Mouse (Mus musculus) lung, adult 2 months (tissue): ENCODE data around the gene Ptprd. TPM values are rescaled to one million over a fixed set of nuclear protein-coding genes. Genes with fewer than 3 reads are reported as not detected.

Experiments used
- DNase-seq: peaks from one replicate; pipeline ENCODE4 v3.0.0; 2022
- H3K4me1 ChIP-seq: fragments of 200-500 bp; 2 replicates; pipeline ENCODE4 v1.6.1; 2011; ENCODE audit warnings: low read length; ENCODE audit not compliant: control insufficient read depth, insufficient read depth
- H3K4me3 ChIP-seq: fragments of 200-500 bp; replicated peaks from 2 replicates; pipeline ENCODE3; 2011; ENCODE audit warnings: low read depth, mild to moderate bottlenecking, control low read depth, low read length; ENCODE audit errors: extremely low read depth
- CTCF ChIP-seq: fragments of 200-500 bp; IDR thresholded peaks from 2 replicates; pipeline ENCODE4 v1.5.1; 2011; ENCODE audit warnings: mild to moderate bottlenecking, low read length, control low read depth; ENCODE audit not compliant: insufficient read depth
- POLR2A ChIP-seq: fragments of 200-500 bp; IDR thresholded peaks from 2 replicates; pipeline ENCODE4 v1.6.1; 2011; ENCODE audit warnings: low read depth, mild to moderate bottlenecking, control low read depth, low read length, borderline replicate concordance; ENCODE audit errors: extremely low read depth
- WGBS: fragments of 180-500 bp; shearing (Covaris S2); methylation state at CpG from one replicate; pipeline ENCODE4 v1.1.7; 2018; 5-methylcytosine and 5-hydroxymethylcytosine counted together
- polyA plus RNA-seq: library from polyadenylated mRNA; depleted of rRNA; stranded (reverse); fragments of >200 nt; gene quantifications from 2 replicates; pipeline ENCODE4 v1.2.3, GENCODE M21; 2012

Ptprd gene
- polyA plus RNA-seq, 1 experiment, result 13.4 TPM

DNA sequence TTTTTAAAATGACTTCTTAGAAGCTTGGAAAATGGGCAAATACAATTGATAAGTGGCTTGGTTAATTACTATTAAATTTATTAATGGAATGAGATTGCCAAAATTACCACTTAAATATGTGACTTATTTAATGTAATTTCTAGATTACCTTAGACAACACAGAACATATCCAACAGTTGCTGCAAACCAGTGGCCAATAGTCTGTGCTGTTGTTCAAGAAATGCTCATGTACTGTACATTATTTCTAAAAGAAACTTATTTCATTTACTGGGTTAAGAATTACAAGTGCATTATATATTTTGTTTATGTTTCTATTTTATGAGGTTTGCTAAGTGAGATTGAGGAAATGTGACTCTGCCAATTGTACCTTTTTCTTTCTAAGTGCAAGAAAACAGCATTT, 567.3 kb downstream of the Ptprd start:
- no peak for DNase-seq

DNA sequence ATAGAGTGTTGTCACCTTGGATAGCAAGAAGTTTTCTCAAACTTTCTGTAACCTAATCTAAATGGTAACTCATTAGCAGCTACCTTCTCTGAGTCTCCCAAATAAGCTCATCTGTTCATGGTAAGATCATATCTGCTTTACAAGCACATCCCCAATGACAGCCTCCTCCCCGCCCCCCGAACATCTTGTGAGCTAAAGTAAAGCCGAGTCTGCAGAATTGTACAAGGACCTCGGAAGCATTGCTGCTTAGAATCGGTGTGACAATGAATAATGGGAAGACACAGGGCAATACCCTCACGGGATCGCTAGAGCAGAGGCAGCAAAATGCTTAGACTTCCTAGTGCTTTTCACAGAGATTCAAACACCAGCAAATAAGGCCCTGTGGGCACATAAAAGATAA, 571.7 kb downstream of the Ptprd start:
- no peak for DNase-seq
- TF ChIP-seq CTCF, result no peak
- no peak for TF ChIP-seq POLR2A
- WGBS, result 70% methylated on average over 7 of the region's 7 CpGs

More for the DNA sequence above, 567.3 kb downstream of the Ptprd start:
- TF ChIP-seq CTCF, result no peak
- no peak for TF ChIP-seq POLR2A
- Histone ChIP-seq H3K4me1 (no peaks in the 10 kb centered on the region), H3K4me3 (no peak overlapping the region)

DNA sequence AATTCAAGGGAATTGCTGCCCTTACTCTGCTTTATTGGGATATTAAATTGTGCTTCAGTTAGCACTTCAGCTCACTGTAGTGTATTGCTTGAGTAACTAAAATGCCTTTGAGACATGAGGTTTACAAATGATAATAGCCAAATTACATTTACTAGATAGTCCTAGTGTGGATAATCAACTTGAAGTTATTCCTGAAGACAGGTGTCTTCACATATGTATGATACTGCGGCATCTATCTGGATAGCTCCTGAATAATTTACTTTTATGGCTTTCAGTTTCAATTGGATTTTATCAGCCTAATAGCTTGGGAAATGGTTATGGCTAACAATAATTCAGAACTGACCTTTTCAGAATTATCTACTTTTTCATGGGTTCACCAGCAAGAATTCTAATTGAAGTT, 598.6 kb downstream of the Ptprd start:
- no peak for DNase-seq
- WGBS, result 89% methylated on average over 1 of the region's 1 CpGs
- Histone ChIP-seq H3K4me3 (no peak overlapping the region), H3K4me1 (no peaks in the 10 kb centered on the region)
- no peak for TF ChIP-seq POLR2A
- no peak for TF ChIP-seq CTCF

More for the DNA sequence above, 571.7 kb downstream of the Ptprd start:
- Histone ChIP-seq H3K4me1 (no peaks in the 10 kb centered on the region), H3K4me3 (no peak overlapping the region)

DNA sequence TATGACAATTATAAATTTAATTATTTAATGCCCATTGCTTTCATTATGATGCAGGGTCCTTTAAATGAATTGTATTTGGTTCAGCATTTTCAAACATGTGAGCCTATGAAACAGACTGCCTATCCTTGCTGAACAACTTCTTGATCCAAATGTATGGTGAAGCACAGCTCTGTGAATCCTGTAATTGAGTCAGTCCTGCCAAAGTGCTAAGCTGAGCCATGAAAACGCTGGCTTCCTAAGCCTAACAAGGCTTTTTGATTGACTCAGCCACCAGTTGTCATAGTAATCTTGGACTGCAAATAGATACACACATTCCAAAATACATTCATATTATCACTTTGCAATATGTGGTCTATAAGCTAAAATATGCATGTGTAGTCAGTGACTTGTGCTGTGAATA, 625.1 kb downstream of the Ptprd start:
- Histone ChIP-seq H3K4me3 (no peak overlapping the region), H3K4me1 (no peaks in the 10 kb centered on the region)
- no peak for DNase-seq
- 68% methylated on average over 1 of the region's 1 CpGs for WGBS
- TF ChIP-seq POLR2A (no peak), CTCF (no peak)

DNA sequence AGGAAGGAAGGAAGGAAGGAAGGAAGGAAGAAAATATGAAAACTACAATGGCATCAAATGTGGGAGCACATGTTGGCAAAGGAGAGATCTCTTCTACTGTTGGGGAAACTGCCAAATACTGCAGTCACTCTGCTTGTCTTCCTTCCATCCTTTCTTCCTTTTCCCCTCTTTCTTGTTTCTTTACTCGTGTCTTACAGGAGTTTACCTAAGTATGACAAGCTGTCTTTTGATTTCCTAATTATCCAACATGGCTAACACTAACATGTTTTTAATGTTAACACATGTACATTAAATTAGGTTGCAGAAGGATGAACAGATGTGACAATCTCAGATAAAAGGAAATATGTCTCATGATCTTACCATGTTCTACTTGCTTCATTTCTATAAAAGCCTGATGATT, 625.5 kb downstream of the Ptprd start:
- WGBS, result 50% methylated on average over 1 of the region's 1 CpGs
- H3K4me1 ChIP-seq, result no peaks in the 10 kb centered on the region
- H3K4me3 ChIP-seq, result no peak overlapping the region
- DNase-seq, result no peak
- TF ChIP-seq POLR2A, result no peak
- TF ChIP-seq CTCF, result no peak

DNA sequence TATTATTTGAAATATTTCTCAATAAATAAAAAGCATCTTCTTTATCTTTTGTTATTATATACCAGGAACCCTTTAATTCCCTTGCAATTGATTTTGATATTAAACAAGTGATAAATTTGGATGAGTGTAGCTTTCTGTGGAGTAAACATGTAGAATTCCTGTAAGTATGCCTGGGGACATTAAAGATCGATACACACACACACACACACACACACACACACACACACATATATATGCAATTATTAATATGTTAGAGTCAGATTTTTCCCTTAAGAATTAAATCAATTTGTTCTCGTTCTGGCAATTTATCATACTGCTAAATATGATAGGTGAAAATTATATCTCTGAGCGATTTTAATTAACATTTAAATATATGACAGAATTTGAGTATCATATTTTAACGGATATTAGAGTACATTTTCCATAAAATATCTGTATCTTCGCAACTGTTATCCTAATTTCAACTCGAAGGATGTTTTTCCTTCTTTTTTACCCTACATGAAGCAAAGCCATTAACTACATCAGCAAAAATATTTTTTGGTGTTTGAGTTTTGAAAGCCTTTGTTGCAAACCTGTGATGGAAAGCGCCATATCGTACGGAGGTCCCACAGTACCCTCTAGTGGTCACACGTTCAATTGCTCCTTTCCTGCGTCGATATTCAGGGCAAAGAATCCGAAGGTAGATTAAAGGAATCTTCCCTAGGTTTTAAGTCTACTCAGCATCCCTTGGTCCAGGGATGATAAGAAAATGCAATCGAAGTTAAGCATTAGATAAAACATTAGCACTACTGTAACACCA, 653.2 kb downstream of the Ptprd start:
- 19% methylated on average over 14 of the region's 14 CpGs for WGBS
- no peak for DNase-seq

DNA sequence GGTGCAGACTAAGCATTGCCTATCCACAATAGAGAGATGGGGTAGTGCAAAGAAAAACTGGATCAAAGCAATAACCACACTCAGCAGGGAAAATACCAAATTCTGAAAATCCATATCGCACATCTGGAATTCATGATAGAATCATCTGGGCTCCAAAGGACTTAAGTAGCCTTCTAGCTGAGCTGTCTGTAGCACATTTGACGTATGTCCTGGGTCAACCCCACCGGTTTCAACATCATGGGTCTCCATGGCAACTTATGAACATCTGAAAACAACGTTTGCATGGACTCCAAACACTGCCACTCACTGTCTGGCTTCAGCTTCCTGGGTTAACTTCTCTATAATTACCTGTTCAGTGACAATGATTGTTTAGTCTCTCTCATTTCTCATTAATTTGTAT, 655.9 kb downstream of the Ptprd start:
- no peak overlapping the region for H3K4me3 ChIP-seq
- TF ChIP-seq CTCF, result no peak
- no peak for TF ChIP-seq POLR2A
- no peak for DNase-seq
- no peaks in the 10 kb centered on the region for H3K4me1 ChIP-seq
- 44% methylated on average over 4 of the region's 4 CpGs for WGBS

More for the DNA sequence above, 653.2 kb downstream of the Ptprd start:
- no peak for TF ChIP-seq POLR2A
- peak; percentile 48 for TF ChIP-seq CTCF
- Histone ChIP-seq H3K4me3 (no peak overlapping the region), H3K4me1 (no peaks in the 10 kb centered on the region)

DNA sequence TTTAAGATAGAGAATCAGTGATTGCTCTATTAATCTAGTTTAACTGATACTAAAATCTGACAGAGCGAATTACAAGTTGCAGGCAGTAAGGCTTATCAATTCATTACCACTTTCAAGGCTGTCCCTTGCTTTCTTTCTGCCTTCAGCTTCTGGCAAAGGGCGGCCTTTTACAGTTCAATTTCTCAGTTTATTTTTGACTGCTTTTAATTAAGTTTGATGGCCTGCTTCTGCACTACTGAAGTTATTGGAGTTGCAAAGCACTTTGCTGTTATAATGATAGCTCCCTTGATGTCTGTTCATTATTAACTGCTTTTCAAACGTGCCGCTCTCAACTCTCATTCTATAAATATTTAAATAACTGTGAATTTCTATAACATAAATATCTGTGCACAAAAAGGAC, 673.9 kb downstream of the Ptprd start:
- whole genome bisulfite sequencing, result 61% methylated on average over 4 of the region's 4 CpGs
- no peak for TF ChIP-seq CTCF
- TF ChIP-seq POLR2A, result no peak
- Histone ChIP-seq H3K4me3 (no peak overlapping the region), H3K4me1 (no peaks in the 10 kb centered on the region)
- DNase-seq, result no peak

DNA sequence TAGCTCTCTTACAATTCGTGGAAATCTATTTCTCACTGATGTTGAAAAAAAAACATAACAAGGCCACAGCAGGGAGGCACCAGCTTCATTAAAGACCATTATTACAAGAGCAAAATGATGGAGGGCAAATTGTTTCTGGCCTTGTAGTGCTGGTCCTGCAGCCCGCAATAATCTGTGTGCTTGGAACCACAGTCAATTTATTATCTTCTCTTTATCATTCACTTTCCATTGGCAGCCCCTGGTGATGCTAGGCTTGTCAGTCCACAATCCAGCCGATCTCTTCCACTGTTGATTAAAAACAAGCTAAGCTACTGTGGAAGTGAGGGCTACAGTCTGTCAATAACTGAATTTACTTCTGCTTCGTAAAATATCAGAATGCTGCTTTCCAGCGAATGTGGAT, 674.4 kb downstream of the Ptprd start:
- no peak for DNase-seq
- whole genome bisulfite sequencing, result 66% methylated on average over 5 of the region's 5 CpGs
- Histone ChIP-seq H3K4me3 (no peak overlapping the region), H3K4me1 (no peaks in the 10 kb centered on the region)
- TF ChIP-seq POLR2A (no peak), CTCF (no peak)

DNA sequence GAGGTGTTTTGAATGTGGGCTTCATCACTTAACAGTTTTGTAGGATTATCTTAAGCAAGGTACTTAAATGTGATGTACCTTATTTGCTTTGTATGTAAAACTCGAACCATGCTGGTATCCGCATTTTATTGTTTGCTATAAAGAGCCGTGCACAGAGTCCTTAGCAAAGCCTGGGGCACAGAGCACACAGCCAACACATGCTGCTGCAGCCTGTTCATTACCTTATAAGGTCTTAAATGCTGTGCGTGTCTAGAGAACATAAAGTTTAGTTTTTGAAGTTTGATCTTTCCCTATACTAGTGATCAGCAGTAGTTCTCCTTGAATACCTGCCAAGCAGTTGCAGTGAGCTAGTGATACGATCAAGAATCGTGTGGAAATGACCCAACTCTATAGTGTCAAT, 676.2 kb downstream of the Ptprd start:
- 77% methylated on average over 6 of the region's 6 CpGs for WGBS
- H3K4me3 ChIP-seq, result no peak overlapping the region

More for the DNA sequence above, 676.2 kb downstream of the Ptprd start:
- H3K4me1 ChIP-seq, result no peaks in the 10 kb centered on the region
- DNase-seq, result no peak
- TF ChIP-seq CTCF (no peak), POLR2A (no peak)
